Mouse (Mus musculus): ENCODE results near the gene Eif4e. TPM values are rescaled to one million over a fixed set of nuclear protein-coding genes. Genes with fewer than 3 reads are reported as not detected.
A peak's percentile ranks its signal among the peaks of the same experiment; 100 is the strongest.

Gene Eif4e
- total and polyA plus RNA-seq, 2 experiments from 2014 or later, result 121 to 322 TPM

DNA sequence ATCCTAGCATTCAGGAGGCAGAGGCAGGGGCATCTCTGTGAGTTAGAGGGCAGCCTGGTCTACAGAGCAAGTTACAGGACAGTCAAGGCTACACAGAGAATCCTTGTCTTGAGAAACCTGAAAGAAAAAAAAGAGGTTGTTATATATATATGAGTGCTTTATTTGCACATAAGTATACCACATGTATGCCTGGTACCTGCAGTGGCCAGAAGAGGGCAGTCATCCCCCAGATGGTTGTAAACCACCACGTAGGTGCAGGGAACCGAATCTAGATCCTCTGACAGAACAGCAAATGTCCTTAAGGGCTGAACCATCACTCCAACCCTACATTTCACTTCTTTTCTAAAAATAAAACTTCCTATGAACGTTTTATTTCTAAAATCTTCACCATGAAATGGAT lies 8.1 kb upstream of the Eif4e start:
- 73% methylated on average over 3 of the region's 3 CpGs for WGBS
- H3K4me1 ChIP-seq (ENCODE audit: insufficient read depth), result no peaks in the 10 kb centered on the region
- H3K27me3 ChIP-seq (ENCODE audit: insufficient read depth, low read length), result no peaks in the 10 kb centered on the region; the same call in 1 of the 2 replicates
- TF ChIP-seq CTCF (IDR thresholded peaks at IDR 0.05; ENCODE audit: low read depth), result no peak
- H3K27ac ChIP-seq (ENCODE audit: low read depth, low read length), result no peak overlapping the region
- no peak overlapping the region for H3K4me2 ChIP-seq (ENCODE audit: low read depth)
- H3K36me3 ChIP-seq (ENCODE audit: insufficient read depth), result no peaks in the 10 kb centered on the region
- H3K9me3 ChIP-seq (ENCODE audit: low read length), result no peaks in the 10 kb centered on the region
- no peak overlapping the region for H3K4me3 ChIP-seq (ENCODE audit: low read depth, low read length)
- no peak for ATAC-seq
- no peak for DNase-seq
- no peak overlapping the region for H3K9ac ChIP-seq

DNA sequence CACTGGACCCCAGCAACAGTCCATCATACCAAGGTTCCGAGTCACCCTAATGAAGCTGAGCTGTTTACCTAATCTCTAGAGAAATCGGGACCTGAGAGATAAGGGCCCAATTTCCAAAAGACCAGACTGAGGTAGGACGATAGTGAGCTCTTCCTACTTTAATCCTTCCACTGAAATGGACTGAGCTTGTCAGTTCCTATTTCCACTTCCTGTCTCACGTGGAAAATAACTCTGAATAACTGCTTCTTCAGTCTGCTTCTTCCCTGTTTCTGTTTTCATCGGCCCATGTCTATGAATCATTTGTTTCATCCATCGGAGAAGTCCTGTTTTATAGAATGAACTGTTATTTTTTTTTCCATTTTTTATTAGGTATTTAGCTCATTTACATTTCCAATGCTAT lies 6.8 kb upstream of the Eif4e start:
- TF ChIP-seq CTCF (IDR thresholded peaks at IDR 0.05; ENCODE audit: low read depth), result no peak
- H3K27ac ChIP-seq (ENCODE audit: low read depth, low read length), result no peak overlapping the region
- no peak overlapping the region for H3K4me2 ChIP-seq (ENCODE audit: low read depth)
- 86% methylated on average over 6 of the region's 6 CpGs for WGBS
- DNase-seq, result no peak
- no peak overlapping the region for H3K9ac ChIP-seq
- no peaks in the 10 kb centered on the region for H3K36me3 ChIP-seq (ENCODE audit: insufficient read depth)
- H3K4me3 ChIP-seq (ENCODE audit: low read depth, low read length), result no peak overlapping the region
- ATAC-seq, result no peak
- H3K9me3 ChIP-seq (ENCODE audit: low read length), result no peaks in the 10 kb centered on the region
- H3K27me3 ChIP-seq (ENCODE audit: insufficient read depth, low read length), result no peaks in the 10 kb centered on the region; the same call in 1 of the 2 replicates
- H3K4me1 ChIP-seq (ENCODE audit: insufficient read depth), result no peaks in the 10 kb centered on the region

GRCm38 (mm10) chr3:138523956-138524355 lies 2.0 kb upstream of the Eif4e start:
- Histone ChIP-seq H3K36me3 (ENCODE audit: insufficient read depth) (no peaks in the 10 kb centered on the region), H3K9ac (no peak overlapping the region), H3K4me2 (ENCODE audit: low read depth) (no peak overlapping the region), H3K4me3 (ENCODE audit: low read depth, low read length) (no peak overlapping the region), H3K9me3 (ENCODE audit: low read length) (no peaks in the 10 kb centered on the region), H3K27me3 (ENCODE audit: insufficient read depth, low read length) (no peaks in the 10 kb centered on the region; the same call in 1 of the 2 replicates), H3K4me1 (ENCODE audit: insufficient read depth) (peaks cover 13% of the 10 kb centered on the region; the same call in 1 of the 2 replicates), H3K27ac (ENCODE audit: low read depth, low read length) (no peak overlapping the region)
- no peak for DNase-seq
- no peak for ATAC-seq
- no peak for TF ChIP-seq CTCF (IDR thresholded peaks at IDR 0.05; ENCODE audit: low read depth)
- 94% methylated on average over 4 of the region's 4 CpGs for WGBS

- H3K27me3 ChIP-seq (ENCODE audit: insufficient read depth, low read length), result no peaks in the 10 kb centered on the region; the same call in 1 of the 2 replicates
- H3K4me2 ChIP-seq (ENCODE audit: low read depth), result no peak overlapping the region
- TF ChIP-seq CTCF (IDR thresholded peaks at IDR 0.05; ENCODE audit: low read depth), result no peak
- H3K36me3 ChIP-seq (ENCODE audit: insufficient read depth), result no peaks in the 10 kb centered on the region
- DNase-seq (no peak), ATAC-seq (no peak)
- H3K9ac ChIP-seq, result no peak overlapping the region
- WGBS, result 52% methylated on average over 8 of the region's 8 CpGs
- H3K4me3 ChIP-seq (ENCODE audit: low read depth, low read length), result no peak overlapping the region
- H3K4me1 ChIP-seq (ENCODE audit: insufficient read depth), result peaks cover 20% of the 10 kb centered on the region; the same call in 1 of the 2 replicates
- H3K9me3 ChIP-seq (ENCODE audit: low read length), result no peaks in the 10 kb centered on the region
- H3K27ac ChIP-seq (ENCODE audit: low read depth, low read length), result no peak overlapping the region
These were observed 485 bp upstream of the Eif4e start for GRCm38 (mm10) chr3:138525494-138525893.

- ATAC-seq, result peak; percentile 96
These were observed 1.1 kb downstream of the Eif4e start for GRCm38 (mm10) chr3:138526916-138527666.

GRCm38 (mm10) chr3:138527667-138528231 lies 1.8 kb downstream of the Eif4e start:
- H3K4me1 ChIP-seq (ENCODE audit: insufficient read depth), result peaks cover 21% of the 10 kb centered on the region; the same call in 1 of the 2 replicates
- TF ChIP-seq CTCF (IDR thresholded peaks at IDR 0.05; ENCODE audit: low read depth), result no peak
- peak overlapping the region; percentile 72 for H3K4me2 ChIP-seq (ENCODE audit: low read depth)
- H3K27me3 ChIP-seq (ENCODE audit: insufficient read depth, low read length), result no peaks in the 10 kb centered on the region
- no peaks in the 10 kb centered on the region for H3K36me3 ChIP-seq (ENCODE audit: insufficient read depth)
- DNase-seq (peak; percentile 42), ATAC-seq (peak; percentile 55)
- H3K9me3 ChIP-seq (ENCODE audit: low read length), result no peaks in the 10 kb centered on the region
- H3K4me3 ChIP-seq (ENCODE audit: low read depth, low read length), result peak overlapping the region; percentile 100
- H3K27ac ChIP-seq (ENCODE audit: low read depth, low read length), result peak overlapping the region; percentile 98
- WGBS, result 4% methylated on average over 62 of the region's 64 CpGs
- peak overlapping the region; percentile 91 for H3K9ac ChIP-seq

More at GRCm38 (mm10) chr3:138526916-138527666, 1.1 kb downstream of the Eif4e start:
- Histone ChIP-seq H3K4me2 (ENCODE audit: low read depth) (peak overlapping the region; percentile 93), H3K9ac (peak overlapping the region; percentile 91), H3K4me3 (ENCODE audit: low read depth, low read length) (peak overlapping the region; percentile 100), H3K4me1 (ENCODE audit: insufficient read depth) (peaks cover 21% of the 10 kb centered on the region; the same call in 1 of the 2 replicates), H3K9me3 (ENCODE audit: low read length) (no peaks in the 10 kb centered on the region), H3K36me3 (ENCODE audit: insufficient read depth) (no peaks in the 10 kb centered on the region), H3K27me3 (ENCODE audit: insufficient read depth, low read length) (no peaks in the 10 kb centered on the region; the same call in 1 of the 2 replicates), H3K27ac (ENCODE audit: low read depth, low read length) (peak overlapping the region; percentile 98)
- TF ChIP-seq CTCF (IDR thresholded peaks at IDR 0.05; ENCODE audit: low read depth), result peak; percentile 56
- peak; percentile 99 for DNase-seq
- WGBS, result under 1% methylated on average over 61 of the region's 85 CpGs

DNA sequence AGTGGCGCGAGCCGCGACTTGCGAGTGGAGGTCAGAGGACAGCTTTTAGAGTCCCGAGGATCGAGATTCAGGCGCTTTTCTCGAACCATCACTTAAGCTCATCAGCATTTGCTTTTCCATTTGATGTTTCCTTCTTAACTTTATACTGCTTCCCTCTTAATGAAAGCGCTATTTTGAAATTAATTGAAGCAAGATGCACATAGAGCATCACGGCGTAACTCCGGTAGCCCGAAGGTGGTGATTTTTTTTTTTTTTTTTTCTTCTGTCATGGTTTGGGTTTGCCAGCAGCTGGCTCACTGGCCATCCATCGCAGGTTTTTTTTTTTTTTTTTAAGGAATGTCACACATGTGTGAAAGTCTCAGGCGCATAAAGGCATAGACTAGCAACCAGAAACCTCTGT lies 2.3 kb downstream of the Eif4e start:
- ATAC-seq, result no peak
- Histone ChIP-seq H3K4me2 (ENCODE audit: low read depth) (peak overlapping the region; percentile 72), H3K4me3 (ENCODE audit: low read depth, low read length) (peak overlapping the region; percentile 100), H3K9ac (peak overlapping the region; percentile 91), H3K27ac (ENCODE audit: low read depth, low read length) (0 out of 2 replicates have a peak overlapping the region, but pooled peaks have one; percentile 98), H3K27me3 (ENCODE audit: insufficient read depth, low read length) (no peaks in the 10 kb centered on the region), H3K36me3 (ENCODE audit: insufficient read depth) (no peaks in the 10 kb centered on the region), H3K9me3 (ENCODE audit: low read length) (no peaks in the 10 kb centered on the region), H3K4me1 (ENCODE audit: insufficient read depth) (peaks cover 21% of the 10 kb centered on the region; the same call in 1 of the 2 replicates)
- WGBS, result 2% methylated on average over 16 of the region's 16 CpGs
- no peak for TF ChIP-seq CTCF (IDR thresholded peaks at IDR 0.05; ENCODE audit: low read depth)
- no peak for DNase-seq

Measured in forebrain, postnatal 0 days (tissue).